Comparison of ENCODE assay signal across 16 mouse cellular contexts in the genomic region with DNA sequence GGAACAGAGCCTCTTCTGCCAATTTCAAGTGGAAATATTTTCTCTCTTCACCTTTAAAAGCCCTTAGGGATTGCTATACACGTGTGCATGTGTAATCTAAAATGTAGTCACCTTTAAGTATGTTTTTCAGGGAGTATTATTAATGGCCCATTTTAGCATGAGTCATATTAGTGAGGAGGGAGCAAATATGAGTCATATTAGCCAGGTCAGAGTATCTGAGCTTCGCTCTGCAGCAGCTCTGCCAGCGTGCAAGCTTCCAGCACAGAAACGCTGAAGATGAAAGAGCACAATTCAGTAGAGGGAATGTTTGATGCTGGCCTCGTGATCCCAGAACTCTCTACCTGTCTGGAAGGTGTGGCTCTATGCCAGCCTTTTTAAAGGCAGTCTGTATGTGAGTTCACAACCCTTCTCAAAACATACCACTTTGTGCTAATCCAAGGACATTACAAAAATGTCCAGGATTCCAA. TPM values are rescaled to one million over a fixed set of nuclear protein-coding genes. Genes with fewer than 3 reads are reported as not detected.
A peak's percentile ranks its signal among the peaks of the same experiment; 100 is the strongest.
DNase-seq lines count a peak whose midpoint lies in the region; ATAC-seq and TF ChIP-seq lines count a peak whose summit lies in the region.
"Had no signal": no experiment of that assay in that cellular context is flagged by ENCODE, and none has a peak within 500 bp of the region (broad histone marks: within the 10 kb centered on the region; RNA-seq: fewer than 3 reads in every experiment).

No protein-coding gene starts in this region.

- TF ChIP-seq EP300 in stomach, postnatal 0 days (optimal IDR thresholded peaks at IDR 0.05): no peak

- H3K9me3 ChIP-seq in forebrain, embryonic 11.5 days (ENCODE audit: control insufficient read depth, low read length): no peaks in the 10 kb centered on the region
- H3K9me3 ChIP-seq in forebrain, embryonic 15.5 days: no peaks in the 10 kb centered on the region
- H3K9me3 ChIP-seq in midbrain, embryonic 16.5 days (replicated peaks; ENCODE audit: control insufficient read depth, low read length, poor library complexity, severe bottlenecking): no peaks in the 10 kb centered on the region
- no peaks in the 10 kb centered on the region for H3K9me3 ChIP-seq in midbrain, embryonic 11.5 days (ENCODE audit: control insufficient read depth, low read length)
- no peaks in the 10 kb centered on the region for H3K9me3 ChIP-seq in stomach, postnatal 0 days (ENCODE audit: control insufficient read depth, low read length)
- H3K9me3 ChIP-seq: forebrain, embryonic 13.5 days; liver, embryonic 13.5 days; midbrain, embryonic 10.5 days had no signal

- TF ChIP-seq CTCF in stomach, postnatal 0 days (IDR thresholded peaks at IDR 0.05; ENCODE audit: low read depth): no peak

- no peaks in the 10 kb centered on the region for H3K27me3 ChIP-seq in forebrain, embryonic 11.5 days (ENCODE audit: control insufficient read depth, insufficient read depth, low read length)
- no peaks in the 10 kb centered on the region for H3K27me3 ChIP-seq in forebrain, embryonic 15.5 days
- H3K27me3 ChIP-seq in midbrain, embryonic 16.5 days (ENCODE audit: control insufficient read depth, insufficient read depth, low read depth, low read length): no peaks in the 10 kb centered on the region
- H3K27me3 ChIP-seq in midbrain, embryonic 11.5 days (ENCODE audit: control insufficient read depth, insufficient read depth, low read length): no peaks in the 10 kb centered on the region
- no peaks in the 10 kb centered on the region for H3K27me3 ChIP-seq in stomach, postnatal 0 days (ENCODE audit: control insufficient read depth, insufficient read depth, low read length)
- H3K27me3 ChIP-seq: forebrain, embryonic 13.5 days; liver, embryonic 13.5 days had no signal

- no peak overlapping the region for H3K27ac ChIP-seq in forebrain, embryonic 11.5 days (ENCODE audit: low read depth, low read length)
- H3K27ac ChIP-seq in forebrain, embryonic 15.5 days (replicated peaks): no peak overlapping the region
- no peak overlapping the region for H3K27ac ChIP-seq in midbrain, embryonic 16.5 days (ENCODE audit: low read length)
- H3K27ac ChIP-seq in midbrain, embryonic 11.5 days (ENCODE audit: low read depth, low read length): no peak overlapping the region
- H3K27ac ChIP-seq in stomach, postnatal 0 days (replicated peaks): no peak overlapping the region
- H3K27ac ChIP-seq: forebrain, embryonic 13.5 days; left cerebral cortex, adult 2 months; liver, embryonic 13.5 days; midbrain, embryonic 10.5 days had no signal

- H3K36me3 ChIP-seq in forebrain, embryonic 11.5 days (ENCODE audit: control insufficient read depth, insufficient read depth, low read length): no peaks in the 10 kb centered on the region
- no peaks in the 10 kb centered on the region for H3K36me3 ChIP-seq in forebrain, embryonic 15.5 days
- no peaks in the 10 kb centered on the region for H3K36me3 ChIP-seq in midbrain, embryonic 16.5 days (ENCODE audit: control insufficient read depth, insufficient read depth, low read length)
- H3K36me3 ChIP-seq in midbrain, embryonic 11.5 days (ENCODE audit: control insufficient read depth, insufficient read depth, low read length): no peaks in the 10 kb centered on the region
- no peaks in the 10 kb centered on the region for H3K36me3 ChIP-seq in stomach, postnatal 0 days (ENCODE audit: control insufficient read depth, insufficient read depth, low read length)
- H3K36me3 ChIP-seq: liver, embryonic 13.5 days; midbrain, embryonic 10.5 days had no signal

- H3K4me3 ChIP-seq in forebrain, embryonic 11.5 days (ENCODE audit: low read depth, low read length): no peak overlapping the region
- H3K4me3 ChIP-seq in forebrain, embryonic 15.5 days: no peak overlapping the region
- no peak overlapping the region for H3K4me3 ChIP-seq in midbrain, embryonic 16.5 days (ENCODE audit: low read depth, low read length)
- H3K4me3 ChIP-seq in midbrain, embryonic 11.5 days (ENCODE audit: low read depth, low read length): no peak overlapping the region
- no peak overlapping the region for H3K4me3 ChIP-seq in stomach, postnatal 0 days (ENCODE audit: low read depth, low read length)
- H3K4me3 ChIP-seq: forebrain, embryonic 13.5 days; left cerebral cortex, adult 2 months; liver, embryonic 13.5 days; midbrain, embryonic 10.5 days had no signal

- DNase-seq in forebrain, embryonic 11.5 days (ENCODE audit: low spot score): peak; percentile 6
- no peak for DNase-seq in midbrain, embryonic 11.5 days (ENCODE audit: low spot score, missing footprints)
- DNase-seq in fibroblast of lung, adult 2 months (ENCODE audit: low read depth): peak; percentile 49
- peak; percentile 46 for DNase-seq in stomach, postnatal 0 days (ENCODE audit: low spot score)
- no peak for DNase-seq in right cerebral cortex, postnatal 14 days
- no peak for DNase-seq in T-cell, adult 2 months (ENCODE audit: low spot score)
- DNase-seq: cerebellum, adult 9-11 months; heart, postnatal 4 days; kidney, postnatal 4 days; liver, embryonic 13.5 days; thymus, postnatal 14 days had no signal

- 82% methylated on average over 5 of the region's 5 CpGs for WGBS in forebrain, embryonic 11.5 days
- 77% methylated on average over 5 of the region's 5 CpGs for WGBS in forebrain, embryonic 15.5 days
- 67% methylated on average over 5 of the region's 5 CpGs for WGBS in midbrain, embryonic 16.5 days
- WGBS in midbrain, embryonic 11.5 days: 77% methylated on average over 5 of the region's 5 CpGs
- WGBS in stomach, postnatal 0 days: 29% methylated on average over 5 of the region's 5 CpGs

- ATAC-seq in forebrain, embryonic 11.5 days (replicated peaks; ENCODE audit: low FRiP score): no peak
- no peak for ATAC-seq in forebrain, embryonic 15.5 days (replicated peaks)
- ATAC-seq in midbrain, embryonic 16.5 days: peak; percentile 72; the same call in 1 of the 2 replicates
- no peak for ATAC-seq in midbrain, embryonic 11.5 days (ENCODE audit: low FRiP score)
- ATAC-seq in stomach, postnatal 0 days (ENCODE audit: low FRiP score, low TSS enrichment): peak; percentile 98
- ATAC-seq: forebrain, embryonic 13.5 days had no signal

- H3K4me1 ChIP-seq in forebrain, embryonic 11.5 days (replicated peaks; ENCODE audit: control insufficient read depth, insufficient read depth, low read length): no peaks in the 10 kb centered on the region
- no peaks in the 10 kb centered on the region for H3K4me1 ChIP-seq in forebrain, embryonic 15.5 days
- H3K4me1 ChIP-seq in midbrain, embryonic 16.5 days (ENCODE audit: control insufficient read depth, insufficient read depth, low read length): no peaks in the 10 kb centered on the region
- H3K4me1 ChIP-seq in midbrain, embryonic 11.5 days (ENCODE audit: control insufficient read depth, insufficient read depth, low read length): no peaks in the 10 kb centered on the region
- no peaks in the 10 kb centered on the region for H3K4me1 ChIP-seq in stomach, postnatal 0 days (replicated peaks; ENCODE audit: control insufficient read depth, insufficient read depth)
- H3K4me1 ChIP-seq: forebrain, embryonic 13.5 days; liver, embryonic 13.5 days; midbrain, embryonic 10.5 days had no signal

- H3K4me2 ChIP-seq in forebrain, embryonic 11.5 days (ENCODE audit: low read depth, low read length, severe bottlenecking): no peak overlapping the region
- no peak overlapping the region for H3K4me2 ChIP-seq in forebrain, embryonic 15.5 days (replicated peaks)
- H3K4me2 ChIP-seq in midbrain, embryonic 16.5 days (ENCODE audit: low read length): no peak overlapping the region
- H3K4me2 ChIP-seq in midbrain, embryonic 11.5 days: no peak overlapping the region
- no peak overlapping the region for H3K4me2 ChIP-seq in stomach, postnatal 0 days (replicated peaks; ENCODE audit: low read depth)
- H3K4me2 ChIP-seq: forebrain, embryonic 13.5 days; liver, embryonic 13.5 days had no signal

- H3K9ac ChIP-seq in forebrain, embryonic 11.5 days (ENCODE audit: low read length): no peak overlapping the region
- H3K9ac ChIP-seq in forebrain, embryonic 15.5 days (replicated peaks): no peak overlapping the region
- no peak overlapping the region for H3K9ac ChIP-seq in midbrain, embryonic 16.5 days (ENCODE audit: low read depth, low read length)
- no peak overlapping the region for H3K9ac ChIP-seq in midbrain, embryonic 11.5 days (ENCODE audit: low read length)
- no peak overlapping the region for H3K9ac ChIP-seq in stomach, postnatal 0 days (ENCODE audit: low read length)
- H3K9ac ChIP-seq: forebrain, embryonic 13.5 days; liver, embryonic 13.5 days had no signal

RNA-seq across cellular contexts. Expression of a gene that starts 13.4 kb away (rescaled TPM):
- 1.3 and 1.4 TPM in 2 replicates for polyA plus RNA-seq in forebrain, embryonic 11.5 days (2014; fragmentation: Nextera tagmentation; extraction: Ambion mirVana)
- polyA plus RNA-seq in forebrain, embryonic 15.5 days (2015; fragmentation: Nextera tagmentation; extraction: Ambion mirVana): 0.95 and 0.99 TPM in 2 replicates
- 0.88 TPM in 2 replicates for polyA plus RNA-seq in midbrain, embryonic 16.5 days (2015; fragmentation: Nextera tagmentation; extraction: Ambion mirVana)
- 1.7 and 1.8 TPM in 2 replicates for polyA plus RNA-seq in midbrain, embryonic 11.5 days (2014; fragmentation: Nextera tagmentation; extraction: Ambion mirVana)
- 8.5 and 10.2 TPM in 2 replicates for polyA plus RNA-seq in stomach, postnatal 0 days (2015; fragmentation: Nextera tagmentation; extraction: Ambion mirVana)

Comparison
In these comparisons a context has a peak if more than half of its experiments do, and no peak if none do; other contexts are left out.
1. ATAC-seq: peak in midbrain, embryonic 16.5 days (single experiment) and stomach, postnatal 0 days (single experiment); none in forebrain, embryonic 11.5 days (single experiment), forebrain, embryonic 15.5 days (single experiment) and midbrain, embryonic 11.5 days (single experiment).
2. DNase-seq: peak in forebrain, embryonic 11.5 days (single experiment), fibroblast of lung, adult 2 months (single experiment) and stomach, postnatal 0 days (single experiment); none in midbrain, embryonic 11.5 days (single experiment), right cerebral cortex, postnatal 14 days (single experiment) and T-cell, adult 2 months (single experiment).